Mouse (Mus musculus) G1E (cell line): ENCODE measurements around the gene 2010003K11Rik.

Experiments
- CTCF ChIP-seq: IDR thresholded peaks from 2 replicates; pipeline ENCODE4 v1.5.1; 2012; ENCODE audit warnings: low read depth, low read length, inconsistent platforms, mixed read lengths
- GATA1 ChIP-seq: IDR thresholded peaks from 2 replicates; pipeline ENCODE4 v1.6.1; 2012; ENCODE audit warnings: borderline replicate concordance, low read length, inconsistent platforms, mixed read lengths
- GATA2 ChIP-seq: IDR thresholded peaks from 2 replicates; pipeline ENCODE4 v1.6.1; 2012; ENCODE audit warnings: low read depth, low read length, inconsistent platforms, borderline replicate concordance
- POLR2AphosphoS5 ChIP-seq: IDR thresholded peaks from 2 replicates; pipeline ENCODE4 v1.6.1; 2012; ENCODE audit warnings: low read depth, low read length, inconsistent platforms; ENCODE audit not compliant: insufficient replicate concordance
- TAL1 ChIP-seq: conservative IDR thresholded peaks from 2 replicates; pipeline ENCODE4 v1.6.1; 2012; ENCODE audit warnings: low read depth, low read length, inconsistent platforms, mixed read lengths

GRCm38 (mm10) chr19:4507746-4508145, 9.4 kb upstream of the 2010003K11Rik start:
- TF ChIP-seq GATA1 = no peak
- no peak for TF ChIP-seq CTCF
- TF ChIP-seq POLR2AphosphoS5 = no peak
- no peak for TF ChIP-seq TAL1
- TF ChIP-seq GATA2 = no peak
